Mouse (Mus musculus) gastrocnemius, postnatal 4 days (tissue): Measurements from ENCODE around the gene Khsrp. TPM values are rescaled to one million over a fixed set of nuclear protein-coding genes. Genes with fewer than 3 reads are reported as not detected.

ENCODE experiments used
- DNase-seq, 2 experiments: peaks; one replicate each; pipeline ENCODE4 v3.0.0; 2021 to 2022; ENCODE audit warnings: low spot score in 2 of 2, mixed read lengths in 2 of 2
- total RNA-seq, 2 experiments: library from RNA; stranded (reverse); gene quantifications; 2 replicates each; pipeline ENCODE4 v1.2.3; 2021

Khsrp gene
- total RNA-seq, 2 experiments from 2014 or later: 87.0 to 87.7 TPM

GRCm38 (mm10) chr17:56988921-56989430 is 42.3 kb downstream of the Khsrp start:
- DNase-seq: peak in 1 of 2 experiments; percentile 4

- DNase-seq: peak in 1 of 2 experiments; percentile 10
Measured at GRCm38 (mm10) chr17:56988441-56988840, 42.9 kb downstream of the Khsrp start.

- DNase-seq: peak in 1 of 2 experiments; percentile 5
Measured at GRCm38 (mm10) chr17:56986105-56986805, 45.1 kb downstream of the Khsrp start.

- DNase-seq: peak in 1 of 2 experiments; percentile 7
Measured at GRCm38 (mm10) chr17:56985656-56986055, 45.7 kb downstream of the Khsrp start.

GRCm38 (mm10) chr17:56984886-56985285 is 46.4 kb downstream of the Khsrp start:
- DNase-seq: no peak

- DNase-seq: no peak
Measured at GRCm38 (mm10) chr17:56982013-56982412, 49.3 kb downstream of the Khsrp start, which contains the start of gene Acer1. Gene Acer1 (minus strand): TSS chr17:56982126.

GRCm38 (mm10) chr17:56981049-56981448 is 50.3 kb downstream of the Khsrp start:
- no peak for DNase-seq

GRCm38 (mm10) chr17:56979524-56979923 is 51.8 kb downstream of the Khsrp start:
- no peak for DNase-seq

GRCm38 (mm10) chr17:56976531-56977390 is 54.6 kb downstream of the Khsrp start:
- DNase-seq: no peak

GRCm38 (mm10) chr17:56975391-56975790 is 55.9 kb downstream of the Khsrp start:
- DNase-seq: no peak

GRCm38 (mm10) chr17:56974708-56975240 is 56.5 kb downstream of the Khsrp start:
- no peak for DNase-seq

- no peak for DNase-seq
Measured at GRCm38 (mm10) chr17:56973956-56974707, 57.2 kb downstream of the Khsrp start.

Other genes with a start within 250 kb of the Khsrp start
- 10 to 100 TPM in 1 of 2 experiments, 1 to 10 TPM in 1; 8.2 to 10.6 TPM for gene Rfx2, start 200.5 kb downstream of the Khsrp start, total RNA-seq
- not detected for gene Acsbg2, start 157.1 kb downstream of the Khsrp start, total RNA-seq
- not detected for gene 1700061G19Rik, start 156.0 kb downstream of the Khsrp start, total RNA-seq
- 10 to 100 TPM; 23.9 to 27.2 TPM for gene Mllt1, start 96.1 kb downstream of the Khsrp start, total RNA-seq
- gene Acer1, start 49.4 kb downstream of the Khsrp start, total RNA-seq: not detected
- 10 to 100 TPM; 35.6 to 41.4 TPM for gene Clpp, start 41.2 kb downstream of the Khsrp start, total RNA-seq
- 10 to 100 TPM; 36.6 to 37.0 TPM for gene Alkbh7, start 34.2 kb downstream of the Khsrp start, total RNA-seq
- not detected for gene Pspn, start 31.5 kb downstream of the Khsrp start, total RNA-seq
- gene Gtf2f1, start 20.2 kb downstream of the Khsrp start, total RNA-seq: 10 to 100 TPM; 31.9 to 34.9 TPM
- not detected for gene Gm17949, start 20.1 kb downstream of the Khsrp start, total RNA-seq
- gene Slc25a41, start 10.1 kb upstream of the Khsrp start, total RNA-seq: not detected
- under 1 TPM; 0.49 to 0.67 TPM for gene Crb3, start 27.6 kb upstream of the Khsrp start, total RNA-seq
- gene Slc25a23, start 28.3 kb upstream of the Khsrp start, total RNA-seq: 10 to 100 TPM; 35.5 to 35.7 TPM
- 1 to 10 TPM; 2.1 TPM for gene Dennd1c, start 47.0 kb upstream of the Khsrp start, total RNA-seq
- 1 to 10 TPM; 4.0 to 4.8 TPM for gene Tubb4a, start 56.3 kb upstream of the Khsrp start, total RNA-seq
- 1 to 10 TPM; 1.3 to 1.4 TPM for gene Tnfsf9, start 73.8 kb upstream of the Khsrp start, total RNA-seq
- gene Cd70, start 118.3 kb upstream of the Khsrp start, total RNA-seq: not detected
- not detected for gene Tnfsf14, start 162.7 kb upstream of the Khsrp start, total RNA-seq
- gene C3, start 196.6 kb upstream of the Khsrp start, total RNA-seq: 10 to 100 TPM in 1 of 2 experiments, 1 to 10 TPM in 1; 5.3 to 19.8 TPM
- 10 to 100 TPM; 24.8 to 25.6 TPM for gene Gpr108, start 216.9 kb upstream of the Khsrp start, total RNA-seq
- 10 to 100 TPM; 61.0 to 81.5 TPM for gene Trip10, start 217.9 kb upstream of the Khsrp start, total RNA-seq
- 1 to 10 TPM; 2.1 to 3.4 TPM for gene Vav1, start 247.6 kb upstream of the Khsrp start, total RNA-seq